Mouse (Mus musculus) MEL (cell line): ENCODE results near the gene Trip11.

ENCODE experiments used
- CHD1 ChIP-seq: IDR thresholded peaks from 2 replicates; pipeline ENCODE4 v1.6.1; 2012; ENCODE audit warnings: low read depth, mild to moderate bottlenecking, inconsistent platforms, low read length, improper control_type of control experiment
- CTCF ChIP-seq, 3 experiments: IDR thresholded peaks in 2 of 3; conservative IDR thresholded peaks in 1 of 3; 2 replicates each; pipeline ENCODE4 v1.5.1; 2011 to 2012; ENCODE audit warnings: low read length in 3 of 3, low read depth in 2 of 3, mild to moderate bottlenecking in 2 of 3, improper control_type of control experiment in 1 of 3, inconsistent platforms in 1 of 3, mixed read lengths in 1 of 3, moderate library complexity in 1 of 3; ENCODE audit not compliant: control insufficient read depth in 1 of 3, insufficient read depth in 1 of 3, poor library complexity in 1 of 3, severe bottlenecking in 1 of 3
- ELF1 ChIP-seq: IDR thresholded peaks from 2 replicates; pipeline ENCODE4 v1.6.1; 2014; ENCODE audit warnings: low read depth, mild to moderate bottlenecking, inconsistent platforms, low read length, improper control_type of control experiment, moderate library complexity
- ETS1 ChIP-seq: IDR thresholded peaks from 2 replicates; pipeline ENCODE4 v1.6.1; 2012; ENCODE audit warnings: low read depth, mild to moderate bottlenecking, inconsistent platforms, low read length, improper control_type of control experiment, moderate library complexity
- GATA1 ChIP-seq: IDR thresholded peaks from 2 replicates; pipeline ENCODE4 v1.6.1; 2011; ENCODE audit warnings: low read depth, low read length, improper control_type of control experiment
- MEF2A ChIP-seq: IDR thresholded peaks from 2 replicates; pipeline ENCODE4 v1.6.1; 2014; ENCODE audit warnings: low read depth, mild to moderate bottlenecking, inconsistent platforms, low read length, improper control_type of control experiment; ENCODE audit not compliant: poor library complexity, insufficient replicate concordance, severe bottlenecking; ENCODE audit errors: extremely low read depth
- NELFE ChIP-seq: IDR thresholded peaks from 2 replicates; pipeline ENCODE4 v1.6.1; 2011; ENCODE audit warnings: low read depth, low read length, improper control_type of control experiment
- NRF1 ChIP-seq: IDR thresholded peaks from 2 replicates; pipeline ENCODE4 v1.6.1; 2014; ENCODE audit warnings: low read depth, mild to moderate bottlenecking, inconsistent platforms, low read length, improper control_type of control experiment, moderate library complexity; ENCODE audit not compliant: poor library complexity, insufficient read depth, severe bottlenecking
- POLR2A ChIP-seq, 2 experiments: IDR thresholded peaks; 2 replicates each; pipeline ENCODE4 v1.6.1; 2011 to 2012; ENCODE audit warnings: low read length in 2 of 2, mild to moderate bottlenecking in 2 of 2, control low read depth in 1 of 2, improper control_type of control experiment in 1 of 2, low read depth in 1 of 2, moderate library complexity in 1 of 2; ENCODE audit not compliant: control insufficient read depth in 1 of 2, insufficient read depth in 1 of 2, poor library complexity in 1 of 2
- SIN3A ChIP-seq: IDR thresholded peaks from 2 replicates; pipeline ENCODE4 v1.6.1; 2012; ENCODE audit warnings: low read length, improper control_type of control experiment, inconsistent platforms
- USF1 ChIP-seq: IDR thresholded peaks from 2 replicates; pipeline ENCODE4 v1.6.1; 2014; ENCODE audit warnings: low read depth, mild to moderate bottlenecking, inconsistent platforms, low read length, improper control_type of control experiment, moderate library complexity
- ZKSCAN1 ChIP-seq: IDR thresholded peaks from 2 replicates; pipeline ENCODE4 v1.6.1; 2012; ENCODE audit warnings: low read depth, mild to moderate bottlenecking, inconsistent platforms, low read length, improper control_type of control experiment, moderate library complexity
- ZMIZ1 ChIP-seq: IDR thresholded peaks from 2 replicates; pipeline ENCODE4 v1.6.1; 2012; ENCODE audit warnings: low read depth, mild to moderate bottlenecking, inconsistent platforms, low read length, improper control_type of control experiment, moderate library complexity
- ZNF384 ChIP-seq: IDR thresholded peaks from 2 replicates; pipeline ENCODE4 v1.6.1; 2012; ENCODE audit warnings: low read depth, mild to moderate bottlenecking, inconsistent platforms, low read length, improper control_type of control experiment

- TF ChIP-seq MEF2A, result no peak
- no peak for TF ChIP-seq POLR2A (IDR thresholded peaks at IDR 0.05; ENCODE audit: control insufficient read depth in 1 of 2, insufficient read depth in 1 of 2, low read depth in 1 of 2, low read length in 2 of 2, poor library complexity in 1 of 2)
- TF ChIP-seq ELF1, result no peak
- no peak for TF ChIP-seq CTCF (IDR thresholded peaks at IDR 0.05 in 2 of 3, conservative IDR thresholded peaks at IDR 0.05 in 1 of 3; ENCODE audit: control insufficient read depth in 1 of 3, insufficient read depth in 1 of 3, low read depth in 2 of 3, low read length in 3 of 3, poor library complexity in 1 of 3, severe bottlenecking in 1 of 3)
- no peak for TF ChIP-seq USF1
- no peak for TF ChIP-seq GATA1
- no peak for TF ChIP-seq ETS1
- no peak for TF ChIP-seq SIN3A
- no peak for TF ChIP-seq CHD1
- TF ChIP-seq ZMIZ1, result no peak
- no peak for TF ChIP-seq NELFE
- no peak for TF ChIP-seq ZKSCAN1
- TF ChIP-seq ZNF384, result no peak
- TF ChIP-seq NRF1, result no peak
Measured at GRCm38 (mm10) chr12:101807400-101807799, 105.7 kb downstream of the Trip11 start.
